Mouse (Mus musculus) liver, embryonic 16.5 days (tissue): ENCODE measurements around the gene Cygb. TPM values are rescaled to one million over a fixed set of nuclear protein-coding genes. Genes with fewer than 3 reads are reported as not detected.
A peak's percentile ranks its signal among the peaks of the same experiment; 100 is the strongest.

Source experiments
- ATAC-seq: fragments of 200-750 bp; cut with Nextera tagmentation; 2 replicates; pipeline ENCODE4 v1.8.0; 2017; ENCODE audit warnings: low read depth, mild to moderate bottlenecking, moderate number of reproducible peaks, moderate library complexity
- H3K27ac ChIP-seq: fragments of 300-500 bp; sonication (generic); 2 replicates; pipeline ENCODE4 v1.5.1; 2014; ENCODE audit warnings: mild to moderate bottlenecking, low read length
- H3K27me3 ChIP-seq: fragments of 300-500 bp; sonication (generic); 2 replicates; pipeline ENCODE4 v1.6.1; 2014; ENCODE audit warnings: low read depth, low read length, mixed read lengths; ENCODE audit not compliant: control insufficient read depth, insufficient read depth
- H3K36me3 ChIP-seq: fragments of 300-500 bp; sonication (generic); 2 replicates; pipeline ENCODE4 v1.6.1; 2014; ENCODE audit warnings: mild to moderate bottlenecking; ENCODE audit not compliant: control insufficient read depth, insufficient read depth
- H3K4me1 ChIP-seq: fragments of 300-500 bp; sonication (generic); 2 replicates; pipeline ENCODE4 v1.6.1; 2014; ENCODE audit warnings: low read depth, low read length, mixed read lengths; ENCODE audit not compliant: control insufficient read depth
- H3K4me2 ChIP-seq: fragments of 300-500 bp; sonication (generic); 2 replicates; pipeline ENCODE4 v1.6.1; 2014; ENCODE audit warnings: low read depth, low read length, mixed read lengths
- H3K4me3 ChIP-seq: fragments of 300-500 bp; sonication (generic); 2 replicates; pipeline ENCODE4 v1.5.1; 2014; ENCODE audit warnings: low read depth, mild to moderate bottlenecking, low read length
- H3K9ac ChIP-seq: fragments of 300-500 bp; sonication (generic); 2 replicates; pipeline ENCODE4 v1.6.1; 2014; ENCODE audit warnings: low read depth, low read length
- H3K9me3 ChIP-seq: fragments of 300-500 bp; sonication (generic); replicated peaks from 2 replicates; pipeline ENCODE4 v1.6.1; 2016; ENCODE audit warnings: low read length; ENCODE audit not compliant: control insufficient read depth
- WGBS: fragments of 180-500 bp; shearing (Covaris S2); extraction: QIAGEN DNeasy Blood & Tissue Kit; methylation state at CpG from one replicate; pipeline ENCODE4 v1.1.7; 2014; ENCODE audit not compliant: insufficient replicate concordance; 5-methylcytosine and 5-hydroxymethylcytosine counted together
- polyA plus RNA-seq: library from polyadenylated mRNA; unstranded; fragments of >200 nt; fragmentation: Nextera tagmentation; extraction: Ambion mirVana; gene quantifications from 2 replicates; pipeline ENCODE4 v1.2.1, GENCODE M21; 2015

Gene Cygb
- polyA plus RNA-seq, 1 experiment from 2014 or later = 1.1 TPM

GRCm38 (mm10) chr11:116624131-116624832, 29.8 kb downstream of the Cygb start:
- no peaks in the 10 kb centered on the region for H3K36me3 ChIP-seq
- peak; percentile 79 for ATAC-seq
- peak overlapping the region; percentile 96 for H3K4me2 ChIP-seq
- no peaks in the 10 kb centered on the region for H3K9me3 ChIP-seq
- 10% methylated on average over 41 of the region's 42 CpGs for WGBS
- H3K4me1 ChIP-seq = peaks cover 64% of the 10 kb centered on the region
- H3K9ac ChIP-seq = peak overlapping the region; percentile 88
- H3K27ac ChIP-seq = peak overlapping the region; percentile 83
- peak overlapping the region; percentile 81 for H3K4me3 ChIP-seq
- no peaks in the 10 kb centered on the region for H3K27me3 ChIP-seq

GRCm38 (mm10) chr11:116623281-116624124, 30.6 kb downstream of the Cygb start:
- WGBS = 3% methylated on average over 39 of the region's 40 CpGs
- H3K36me3 ChIP-seq = no peaks in the 10 kb centered on the region

GRCm38 (mm10) chr11:116621258-116621704, 32.8 kb downstream of the Cygb start:
- H3K27ac ChIP-seq = peak overlapping the region; percentile 94
- WGBS = 48% methylated on average over 6 of the region's 6 CpGs
- H3K4me2 ChIP-seq = peak overlapping the region; percentile 96
- H3K9me3 ChIP-seq = no peaks in the 10 kb centered on the region
- H3K9ac ChIP-seq = peak overlapping the region; percentile 72
- H3K36me3 ChIP-seq = no peaks in the 10 kb centered on the region
- no peaks in the 10 kb centered on the region for H3K27me3 ChIP-seq
- peaks cover 88% of the 10 kb centered on the region for H3K4me1 ChIP-seq
- H3K4me3 ChIP-seq = peak overlapping the region; percentile 55; the same call in 1 of the 2 replicates
- no peak for ATAC-seq

More at GRCm38 (mm10) chr11:116623281-116624124, 30.6 kb downstream of the Cygb start:
- Histone ChIP-seq H3K4me1 (peaks cover 70% of the 10 kb centered on the region), H3K4me3 (peak overlapping the region; percentile 81), H3K9ac (peak overlapping the region; percentile 88), H3K27ac (peak overlapping the region; percentile 83), H3K4me2 (peak overlapping the region; percentile 96), H3K27me3 (no peaks in the 10 kb centered on the region), H3K9me3 (no peaks in the 10 kb centered on the region)
- ATAC-seq = peak; percentile 4; the same call in 1 of the 2 replicates

- H3K4me3 ChIP-seq = peak overlapping the region; percentile 55
- H3K4me2 ChIP-seq = peak overlapping the region; percentile 96
- no peaks in the 10 kb centered on the region for H3K36me3 ChIP-seq
- H3K27ac ChIP-seq = peak overlapping the region; percentile 94
- peak; percentile 19; the same call in 1 of the 2 replicates for ATAC-seq
- H3K27me3 ChIP-seq = no peaks in the 10 kb centered on the region
- 50% methylated on average over 10 of the region's 10 CpGs for WGBS
- H3K9me3 ChIP-seq = no peaks in the 10 kb centered on the region
- H3K4me1 ChIP-seq = peaks cover 93% of the 10 kb centered on the region
- H3K9ac ChIP-seq = peak overlapping the region; percentile 72
These were observed 33.4 kb downstream of the Cygb start for GRCm38 (mm10) chr11:116620559-116621253.

GRCm38 (mm10) chr11:116620073-116620472, 34.0 kb downstream of the Cygb start:
- peak overlapping the region; percentile 72 for H3K9ac ChIP-seq

GRCm38 (mm10) chr11:116619561-116619960, 34.6 kb downstream of the Cygb start:
- Histone ChIP-seq H3K27me3 (no peaks in the 10 kb centered on the region), H3K4me1 (peaks cover 93% of the 10 kb centered on the region), H3K4me2 (peak overlapping the region; percentile 96), H3K36me3 (no peaks in the 10 kb centered on the region), H3K4me3 (peak overlapping the region; percentile 55), H3K9me3 (no peaks in the 10 kb centered on the region), H3K9ac (peak overlapping the region; percentile 72), H3K27ac (peak overlapping the region; percentile 94)
- 66% methylated on average over 8 of the region's 8 CpGs for WGBS
- no peak for ATAC-seq

More at GRCm38 (mm10) chr11:116620073-116620472, 34.0 kb downstream of the Cygb start:
- ATAC-seq = peak; percentile 68
- no peaks in the 10 kb centered on the region for H3K27me3 ChIP-seq
- WGBS = 13% methylated on average over 9 of the region's 9 CpGs
- H3K36me3 ChIP-seq = no peaks in the 10 kb centered on the region
- peak overlapping the region; percentile 96 for H3K4me2 ChIP-seq
- H3K9me3 ChIP-seq = no peaks in the 10 kb centered on the region
- H3K4me1 ChIP-seq = peaks cover 93% of the 10 kb centered on the region
- H3K27ac ChIP-seq = peak overlapping the region; percentile 94
- peak overlapping the region; percentile 55 for H3K4me3 ChIP-seq

- peak overlapping the region; percentile 94 for H3K27ac ChIP-seq
- 80% methylated on average over 7 of the region's 7 CpGs for WGBS
- no peaks in the 10 kb centered on the region for H3K9me3 ChIP-seq
- H3K9ac ChIP-seq = peak overlapping the region; percentile 72; the same call in 1 of the 2 replicates
- peaks cover 94% of the 10 kb centered on the region for H3K4me1 ChIP-seq
- H3K36me3 ChIP-seq = no peaks in the 10 kb centered on the region
- H3K27me3 ChIP-seq = no peaks in the 10 kb centered on the region
- peak overlapping the region; percentile 96 for H3K4me2 ChIP-seq
- no peak overlapping the region for H3K4me3 ChIP-seq
- no peak for ATAC-seq
These were observed 35.0 kb downstream of the Cygb start for GRCm38 (mm10) chr11:116619156-116619555.

GRCm38 (mm10) chr11:116618666-116619065, 35.4 kb downstream of the Cygb start:
- H3K9me3 ChIP-seq = no peaks in the 10 kb centered on the region
- H3K27ac ChIP-seq = peak overlapping the region; percentile 5
- no peaks in the 10 kb centered on the region for H3K36me3 ChIP-seq
- H3K9ac ChIP-seq = peak overlapping the region; percentile 72; the same call in 1 of the 2 replicates
- 64% methylated on average over 7 of the region's 7 CpGs for WGBS
- no peak for ATAC-seq
- H3K4me1 ChIP-seq = peaks cover 99% of the 10 kb centered on the region
- no peaks in the 10 kb centered on the region for H3K27me3 ChIP-seq
- no peak overlapping the region for H3K4me2 ChIP-seq
- no peak overlapping the region for H3K4me3 ChIP-seq
